Mouse (Mus musculus) liver, embryonic 12.5 days (tissue): ENCODE data around the gene Gm17018. TPM values are rescaled to one million over a fixed set of nuclear protein-coding genes. Genes with fewer than 3 reads are reported as not detected.

Experiments
- ATAC-seq: fragments of 200-750 bp; cut with Nextera tagmentation; 2 replicates; pipeline ENCODE4 v1.8.0; 2017; ENCODE audit warnings: moderate number of reproducible peaks, mild to moderate bottlenecking, moderate library complexity
- H3K27ac ChIP-seq: fragments of 300-500 bp; sonication (generic); 2 replicates; pipeline ENCODE4 v1.5.1; 2016; ENCODE audit warnings: mild to moderate bottlenecking
- H3K27me3 ChIP-seq: fragments of 300-500 bp; sonication (generic); replicated peaks from 2 replicates; pipeline ENCODE4 v1.6.1; 2016; ENCODE audit warnings: mild to moderate bottlenecking, moderate library complexity
- H3K36me3 ChIP-seq: fragments of 300-500 bp; sonication (generic); 2 replicates; pipeline ENCODE4 v1.6.1; 2016; ENCODE audit warnings: mild to moderate bottlenecking, moderate library complexity
- H3K4me1 ChIP-seq: fragments of 300-500 bp; sonication (generic); 2 replicates; pipeline ENCODE4 v1.6.1; 2016
- H3K4me2 ChIP-seq: fragments of 300-500 bp; sonication (generic); 2 replicates; pipeline ENCODE4 v1.6.1; 2016; ENCODE audit warnings: mild to moderate bottlenecking, moderate library complexity
- H3K4me3 ChIP-seq: fragments of 300-500 bp; sonication (generic); 2 replicates; pipeline ENCODE4 v1.5.1; 2016; ENCODE audit warnings: mild to moderate bottlenecking, moderate library complexity
- H3K9ac ChIP-seq: fragments of 300-500 bp; sonication (generic); 2 replicates; pipeline ENCODE4 v1.6.1; 2016; ENCODE audit warnings: mild to moderate bottlenecking, moderate library complexity
- H3K9me3 ChIP-seq: fragments of 300-500 bp; sonication (generic); replicated peaks from 2 replicates; pipeline ENCODE4 v1.6.1; 2016; ENCODE audit warnings: mild to moderate bottlenecking, moderate library complexity
- WGBS: fragments of 180-500 bp; shearing (Covaris S2); methylation state at CpG from one replicate; pipeline ENCODE4 v1.1.7; 2016; ENCODE audit not compliant: insufficient replicate concordance; 5-methylcytosine and 5-hydroxymethylcytosine counted together
- polyA plus RNA-seq: library from polyadenylated mRNA; unstranded; fragments of >200 nt; fragmentation: Nextera tagmentation; extraction: Ambion mirVana; gene quantifications from 2 replicates; pipeline ENCODE4 v1.2.1, GENCODE M21; 2016

Gene Gm17018
- polyA plus RNA-seq, 1 experiment from 2014 or later, result 25.5 TPM

GRCm38 (mm10) chr19:45616214-45616518, 55.8 kb downstream of the Gm17018 start:
- no peak overlapping the region for H3K4me3 ChIP-seq
- WGBS, result 79% methylated on average over 4 of the region's 4 CpGs
- no peak overlapping the region for H3K4me2 ChIP-seq
- no peak overlapping the region for H3K27ac ChIP-seq
- H3K9me3 ChIP-seq, result no peaks in the 10 kb centered on the region
- no peak for ATAC-seq
- H3K4me1 ChIP-seq, result peaks cover 17% of the 10 kb centered on the region
- H3K9ac ChIP-seq, result no peak overlapping the region
- no peaks in the 10 kb centered on the region for H3K27me3 ChIP-seq
- no peaks in the 10 kb centered on the region for H3K36me3 ChIP-seq

DNA sequence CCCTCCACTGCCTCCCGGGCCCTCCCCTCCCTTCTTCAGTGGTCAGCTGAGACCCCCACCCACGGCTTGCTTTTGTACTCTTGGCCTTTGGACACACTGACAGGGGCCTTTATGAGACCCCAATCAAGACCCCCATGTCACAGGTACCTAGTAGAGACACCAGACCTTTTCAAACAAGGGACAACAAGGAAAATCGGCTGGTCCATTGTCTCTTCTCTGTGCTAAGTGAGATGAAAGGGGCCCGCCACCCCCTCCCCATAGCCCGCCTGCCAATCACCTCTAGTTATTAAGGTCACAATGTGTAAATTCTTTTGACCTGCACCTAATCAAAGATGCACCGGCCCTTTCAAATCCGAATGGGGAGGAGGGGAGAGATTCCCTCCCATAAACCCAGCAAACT, 56.3 kb downstream of the Gm17018 start:
- no peak overlapping the region for H3K4me2 ChIP-seq
- no peak overlapping the region for H3K9ac ChIP-seq
- no peak overlapping the region for H3K27ac ChIP-seq
- H3K27me3 ChIP-seq, result no peaks in the 10 kb centered on the region
- 52% methylated on average over 7 of the region's 7 CpGs for WGBS
- peaks cover 17% of the 10 kb centered on the region for H3K4me1 ChIP-seq
- H3K36me3 ChIP-seq, result no peaks in the 10 kb centered on the region
- ATAC-seq, result no peak
- H3K4me3 ChIP-seq, result no peak overlapping the region
- no peaks in the 10 kb centered on the region for H3K9me3 ChIP-seq

- ATAC-seq, result no peak
- 72% methylated on average over 6 of the region's 6 CpGs for WGBS
Measured at GRCm38 (mm10) chr19:45618184-45618583, 57.8 kb downstream of the Gm17018 start.

GRCm38 (mm10) chr19:45619744-45620501, 59.5 kb downstream of the Gm17018 start:
- Histone ChIP-seq H3K9ac (no peak overlapping the region), H3K9me3 (no peaks in the 10 kb centered on the region), H3K27me3 (no peaks in the 10 kb centered on the region), H3K4me3 (no peak overlapping the region), H3K27ac (no peak overlapping the region), H3K4me1 (peaks cover 17% of the 10 kb centered on the region), H3K4me2 (no peak overlapping the region), H3K36me3 (peaks cover 9% of the 10 kb centered on the region; the same call in 1 of the 2 replicates)
- WGBS, result 79% methylated on average over 14 of the region's 14 CpGs
- no peak for ATAC-seq

More at GRCm38 (mm10) chr19:45618184-45618583, 57.8 kb downstream of the Gm17018 start:
- peaks cover 17% of the 10 kb centered on the region for H3K4me1 ChIP-seq
- H3K9ac ChIP-seq, result no peak overlapping the region
- H3K27ac ChIP-seq, result no peak overlapping the region
- H3K36me3 ChIP-seq, result peaks cover 5% of the 10 kb centered on the region; the same call in 1 of the 2 replicates
- no peak overlapping the region for H3K4me2 ChIP-seq
- no peaks in the 10 kb centered on the region for H3K27me3 ChIP-seq
- no peaks in the 10 kb centered on the region for H3K9me3 ChIP-seq
- H3K4me3 ChIP-seq, result no peak overlapping the region

- 78% methylated on average over 7 of the region's 7 CpGs for WGBS
- no peak overlapping the region for H3K9ac ChIP-seq
- H3K4me2 ChIP-seq, result no peak overlapping the region
- no peaks in the 10 kb centered on the region for H3K27me3 ChIP-seq
- no peak overlapping the region for H3K27ac ChIP-seq
- no peaks in the 10 kb centered on the region for H3K9me3 ChIP-seq
- ATAC-seq, result no peak
- peaks cover 17% of the 10 kb centered on the region for H3K36me3 ChIP-seq
- no peak overlapping the region for H3K4me3 ChIP-seq
- H3K4me1 ChIP-seq, result peaks cover 6% of the 10 kb centered on the region
Measured at GRCm38 (mm10) chr19:45621061-45621460, 60.6 kb downstream of the Gm17018 start.

- H3K9ac ChIP-seq, result no peak overlapping the region
- H3K36me3 ChIP-seq, result peaks cover 21% of the 10 kb centered on the region
- ATAC-seq, result no peak
- H3K9me3 ChIP-seq, result no peaks in the 10 kb centered on the region
- no peak overlapping the region for H3K4me2 ChIP-seq
- no peaks in the 10 kb centered on the region for H3K27me3 ChIP-seq
- peaks cover 7% of the 10 kb centered on the region for H3K4me1 ChIP-seq
- 74% methylated on average over 5 of the region's 5 CpGs for WGBS
- H3K4me3 ChIP-seq, result no peak overlapping the region
- H3K27ac ChIP-seq, result no peak overlapping the region
Measured at GRCm38 (mm10) chr19:45622144-45622543, 61.7 kb downstream of the Gm17018 start.

- ATAC-seq, result no peak
- no peak overlapping the region for H3K27ac ChIP-seq
- H3K9ac ChIP-seq, result no peak overlapping the region
- H3K9me3 ChIP-seq, result no peaks in the 10 kb centered on the region
- WGBS, result 63% methylated on average over 4 of the region's 4 CpGs
- H3K27me3 ChIP-seq, result no peaks in the 10 kb centered on the region
- H3K4me3 ChIP-seq, result no peak overlapping the region
- peaks cover 21% of the 10 kb centered on the region for H3K36me3 ChIP-seq
- no peak overlapping the region for H3K4me2 ChIP-seq
- H3K4me1 ChIP-seq, result peaks cover 14% of the 10 kb centered on the region
Measured at GRCm38 (mm10) chr19:45623710-45624109, 63.3 kb downstream of the Gm17018 start.

GRCm38 (mm10) chr19:45627036-45627435, 66.6 kb downstream of the Gm17018 start:
- H3K27me3 ChIP-seq, result no peaks in the 10 kb centered on the region
- no peak overlapping the region for H3K4me3 ChIP-seq
- peaks cover 27% of the 10 kb centered on the region for H3K36me3 ChIP-seq
- ATAC-seq, result peak; percentile 54
- peaks cover 33% of the 10 kb centered on the region for H3K4me1 ChIP-seq
- H3K4me2 ChIP-seq, result no peak overlapping the region
- WGBS, result 14% methylated on average over 3 of the region's 3 CpGs
- H3K9ac ChIP-seq, result no peak overlapping the region
- H3K9me3 ChIP-seq, result no peaks in the 10 kb centered on the region
- no peak overlapping the region for H3K27ac ChIP-seq

- ATAC-seq, result no peak
- no peak overlapping the region for H3K4me2 ChIP-seq
- H3K9ac ChIP-seq, result no peak overlapping the region
- no peaks in the 10 kb centered on the region for H3K9me3 ChIP-seq
- H3K36me3 ChIP-seq, result peaks cover 23% of the 10 kb centered on the region
- H3K4me3 ChIP-seq, result no peak overlapping the region
- no peak overlapping the region for H3K27ac ChIP-seq
- no peaks in the 10 kb centered on the region for H3K27me3 ChIP-seq
- H3K4me1 ChIP-seq, result peaks cover 42% of the 10 kb centered on the region
- 77% methylated on average over 6 of the region's 6 CpGs for WGBS
Measured at GRCm38 (mm10) chr19:45628649-45629048, 68.2 kb downstream of the Gm17018 start.

DNA sequence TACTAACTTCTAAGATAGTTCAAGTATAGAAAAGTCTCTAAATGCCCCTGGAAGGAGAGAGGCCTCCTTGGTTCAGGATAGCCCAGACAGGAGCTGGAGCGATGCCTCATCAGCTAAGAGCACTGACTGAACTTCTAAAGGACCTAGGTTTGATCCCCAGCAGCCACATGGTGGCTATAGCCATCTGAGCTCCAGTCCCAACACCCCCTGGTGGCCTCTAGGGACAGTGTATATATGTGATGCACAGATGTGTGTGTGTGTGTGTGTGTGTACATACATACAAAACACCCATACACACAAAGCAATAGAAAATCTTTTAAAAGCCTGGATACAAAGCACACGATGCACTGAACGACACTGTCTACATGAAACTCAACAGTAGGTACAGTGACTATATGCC, 68.8 kb downstream of the Gm17018 start:
- H3K27ac ChIP-seq, result no peak overlapping the region
- H3K4me1 ChIP-seq, result peaks cover 42% of the 10 kb centered on the region
- no peak for ATAC-seq
- WGBS, result 87% methylated on average over 3 of the region's 3 CpGs
- H3K9ac ChIP-seq, result no peak overlapping the region
- no peaks in the 10 kb centered on the region for H3K27me3 ChIP-seq
- peaks cover 27% of the 10 kb centered on the region for H3K36me3 ChIP-seq
- no peaks in the 10 kb centered on the region for H3K9me3 ChIP-seq
- no peak overlapping the region for H3K4me3 ChIP-seq
- H3K4me2 ChIP-seq, result no peak overlapping the region

Other genes starting within 250 kb of the Gm17018 start
- gene Btrc, start 196.9 kb upstream of the Gm17018 start, polyA plus RNA-seq, result 48.9 and 49.1 TPM in 2 replicates
- gene Poll, start 84 bp upstream of the Gm17018 start, polyA plus RNA-seq, result 9.2 and 9.9 TPM in 2 replicates
- 4.3 and 4.6 TPM in 2 replicates for gene Fbxw4, start 99.7 kb downstream of the Gm17018 start, polyA plus RNA-seq
- gene Fgf8, start 182.3 kb downstream of the Gm17018 start, polyA plus RNA-seq, result not detected in 2 replicates
- 13.7 and 14.8 TPM in 2 replicates for gene Npm3, start 189.0 kb downstream of the Gm17018 start, polyA plus RNA-seq
- gene Mgea5, start 223.2 kb downstream of the Gm17018 start, polyA plus RNA-seq, result 34.8 and 37.9 TPM in 2 replicates